Mouse (Mus musculus) thymus, adult 2 months (tissue): Measurements from ENCODE around the gene Slc35b2. TPM values are rescaled to one million over a fixed set of nuclear protein-coding genes. Genes with fewer than 3 reads are reported as not detected.

Experiments
- DNase-seq: peaks from one replicate; pipeline ENCODE4 v3.0.0; 2021
- H3K27ac ChIP-seq: fragments of 200-500 bp; 2 replicates; pipeline ENCODE4 v1.5.1; 2012; ENCODE audit warnings: low read length, control low read depth; ENCODE audit not compliant: control insufficient read depth, insufficient read depth
- H3K27me3 ChIP-seq: fragments of 200-500 bp; 2 replicates; pipeline ENCODE4 v1.6.1; 2012; ENCODE audit warnings: mild to moderate bottlenecking, low read length, moderate library complexity, mixed read lengths; ENCODE audit not compliant: control insufficient read depth, insufficient read depth
- H3K36me3 ChIP-seq: fragments of 200-500 bp; 2 replicates; pipeline ENCODE4 v1.6.1; 2012; ENCODE audit warnings: mild to moderate bottlenecking, low read length, moderate library complexity; ENCODE audit not compliant: control insufficient read depth, insufficient read depth
- H3K4me1 ChIP-seq: fragments of 200-500 bp; replicated peaks from 2 replicates; pipeline ENCODE4 v1.6.1; 2012; ENCODE audit warnings: low read length; ENCODE audit not compliant: control insufficient read depth, insufficient read depth
- H3K4me3 ChIP-seq: fragments of 200-500 bp; 2 replicates; pipeline ENCODE4 v1.5.1; 2012; ENCODE audit warnings: mild to moderate bottlenecking, low read length, control low read depth, moderate library complexity; ENCODE audit not compliant: control insufficient read depth, insufficient read depth
- CTCF ChIP-seq: fragments of 200-500 bp; IDR thresholded peaks from 2 replicates; pipeline ENCODE4 v1.5.1; 2012; ENCODE audit warnings: mild to moderate bottlenecking, control low read depth, low read length, moderate library complexity, borderline replicate concordance; ENCODE audit not compliant: control insufficient read depth, poor library complexity, insufficient read depth; ENCODE audit errors: extremely low read depth
- POLR2A ChIP-seq: fragments of 200-500 bp; IDR thresholded peaks from 2 replicates; pipeline ENCODE4 v1.6.1; 2012; ENCODE audit warnings: mild to moderate bottlenecking, low read length, control low read depth, moderate library complexity; ENCODE audit not compliant: control insufficient read depth, poor library complexity, insufficient read depth; ENCODE audit errors: extremely low read depth
- WGBS: fragments of 180-500 bp; shearing (Covaris S2); methylation state at CpG from one replicate; pipeline ENCODE4 v1.1.7; 2018; 5-methylcytosine and 5-hydroxymethylcytosine counted together
- polyA plus RNA-seq: library from polyadenylated mRNA; depleted of rRNA; stranded (reverse); fragments of >200 nt; gene quantifications from 2 replicates; pipeline ENCODE4 v1.2.3, GENCODE M21; 2012

Gene Slc35b2
- polyA plus RNA-seq, 1 experiment = 137 TPM

- no peak for TF ChIP-seq CTCF
- no peak for TF ChIP-seq POLR2A
- 5% methylated on average over 60 of the region's 68 CpGs for whole genome bisulfite sequencing
- no peak overlapping the region for H3K27ac ChIP-seq
- no peaks in the 10 kb centered on the region for H3K27me3 ChIP-seq
- no peaks in the 10 kb centered on the region; the same call in 1 of the 2 replicates for H3K36me3 ChIP-seq
- DNase-seq = peak; percentile 63
- peak overlapping the region; percentile 66 for H3K4me3 ChIP-seq
- peaks cover 32% of the 10 kb centered on the region for H3K4me1 ChIP-seq
Measured at GRCm38 (mm10) chr17:45548541-45549512, 14.8 kb upstream of the Slc35b2 start.

DNA sequence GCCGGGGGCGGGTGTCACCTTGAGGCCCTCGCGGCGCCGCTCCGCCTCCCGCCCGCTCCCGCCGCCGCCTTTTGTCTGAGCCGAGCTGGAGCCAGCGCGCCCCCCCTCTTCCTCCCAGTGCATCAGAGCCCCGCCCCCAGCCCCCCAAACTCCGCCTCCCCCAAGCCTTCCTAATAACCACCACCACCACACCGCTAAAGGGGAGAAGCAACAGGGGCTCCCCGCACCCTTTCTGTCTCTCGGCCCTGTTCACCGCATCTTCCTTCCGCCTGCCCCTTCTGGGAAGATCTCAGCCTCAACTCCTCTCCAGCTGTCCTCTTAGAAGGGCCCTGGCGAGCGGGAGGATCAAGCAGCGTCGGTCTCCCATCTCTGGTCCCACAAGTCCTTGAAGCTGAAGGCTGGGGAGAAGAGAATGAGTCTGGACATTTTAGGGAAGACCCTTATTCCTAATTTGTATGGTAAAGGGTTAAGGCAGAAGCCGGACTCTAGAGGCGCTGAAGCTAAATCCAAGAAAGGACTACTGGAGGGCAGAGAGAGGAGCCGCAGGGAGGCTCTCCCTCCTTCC lies 14.0 kb upstream of the Slc35b2 start, which contains the start of gene Tmem151b:
Gene Tmem151b (minus strand): TSS at position 61 of the 565 bp plus-strand sequence.
- H3K4me3 ChIP-seq = peak within 1 kb of the TSS; percentile 66
- WGBS = 4% methylated on average over 28 of the region's 29 CpGs
- H3K4me1 ChIP-seq = peaks cover 26% of the 10 kb centered on the region

GRCm38 (mm10) chr17:45550253-45550652 lies 13.4 kb upstream of the Slc35b2 start:
- H3K4me3 ChIP-seq = no peak overlapping the region
- H3K27me3 ChIP-seq = no peaks in the 10 kb centered on the region
- DNase-seq = no peak
- H3K4me1 ChIP-seq = peaks cover 24% of the 10 kb centered on the region
- no peaks in the 10 kb centered on the region; the same call in 1 of the 2 replicates for H3K36me3 ChIP-seq
- WGBS = 66% methylated on average over 5 of the region's 5 CpGs
- H3K27ac ChIP-seq = no peak overlapping the region
- TF ChIP-seq CTCF (no peak), POLR2A (no peak)

More for the DNA sequence above, 14.0 kb upstream of the Slc35b2 start, which contains the start of gene Tmem151b:
- H3K27ac ChIP-seq = no peak within 1 kb of the TSS; the same call in 1 of the 2 replicates
- H3K27me3 ChIP-seq = no peaks in the 10 kb centered on the region
- TF ChIP-seq POLR2A = no peak
- TF ChIP-seq CTCF = no peak
- DNase-seq = peak; percentile 56
- no peaks in the 10 kb centered on the region; the same call in 1 of the 2 replicates for H3K36me3 ChIP-seq

DNA sequence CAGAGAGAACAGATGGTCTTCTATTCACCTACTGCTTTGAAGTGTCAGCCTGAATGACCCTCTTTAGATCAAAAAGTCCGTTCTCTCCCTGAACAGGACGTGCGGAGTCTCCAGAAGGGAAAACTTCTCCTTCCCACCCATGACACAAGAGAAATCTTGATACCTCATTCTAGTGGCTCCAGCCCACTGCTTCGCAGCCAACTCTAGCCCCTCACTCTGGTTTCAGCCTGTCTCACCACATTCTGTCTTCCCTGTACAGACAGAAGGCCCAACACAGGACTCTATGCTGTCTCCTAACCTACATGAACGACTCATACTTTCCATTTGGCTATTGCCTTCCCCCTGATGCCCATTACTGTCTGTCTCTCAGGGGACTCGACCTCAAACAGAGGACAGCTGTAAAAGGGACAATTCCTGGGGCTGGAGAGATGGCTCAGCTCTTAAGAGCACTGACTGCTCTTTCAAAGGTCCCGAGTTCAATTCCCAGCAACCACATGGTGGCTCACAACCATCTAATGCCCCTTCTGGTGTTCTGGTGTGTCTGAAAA lies 12.4 kb upstream of the Slc35b2 start:
- Histone ChIP-seq H3K27me3 (no peaks in the 10 kb centered on the region), H3K27ac (no peak overlapping the region), H3K4me3 (no peak overlapping the region), H3K36me3 (no peaks in the 10 kb centered on the region; the same call in 1 of the 2 replicates), H3K4me1 (peaks cover 22% of the 10 kb centered on the region)
- DNase-seq = no peak
- no peak for TF ChIP-seq POLR2A
- no peak for TF ChIP-seq CTCF
- 79% methylated on average over 7 of the region's 7 CpGs for WGBS

- H3K4me3 ChIP-seq = no peak overlapping the region
- TF ChIP-seq CTCF (peak; percentile 54; the same call in 1 of the 2 replicates), POLR2A (no peak)
- WGBS = 12% methylated on average over 8 of the region's 8 CpGs
- peaks cover 24% of the 10 kb centered on the region for H3K4me1 ChIP-seq
- no peaks in the 10 kb centered on the region; the same call in 1 of the 2 replicates for H3K36me3 ChIP-seq
- DNase-seq = peak; percentile 88
- no peak overlapping the region for H3K27ac ChIP-seq
- H3K27me3 ChIP-seq = no peaks in the 10 kb centered on the region
Measured at GRCm38 (mm10) chr17:45551816-45552451, 11.7 kb upstream of the Slc35b2 start.
